Mouse (Mus musculus) liver, postnatal 0 days (tissue): ENCODE data around the gene Slc38a3. TPM values are rescaled to one million over a fixed set of nuclear protein-coding genes. Genes with fewer than 3 reads are reported as not detected.
A peak's percentile ranks its signal among the peaks of the same experiment; 100 is the strongest.
"Not testable (repeated sequence)": the region's sequence is repeated elsewhere in the genome, so short reads cannot be mapped to it uniquely, and the experiment has no call there.

Experiments used
- ATAC-seq: fragments of 200-750 bp; cut with Nextera tagmentation; 2 replicates; pipeline ENCODE4 v1.8.0; 2017; ENCODE audit warnings: mild to moderate bottlenecking, moderate library complexity
- DNase-seq: peaks from one replicate; pipeline ENCODE4 v3.0.0-alpha.2; 2016
- H3K27ac ChIP-seq: fragments of 300-500 bp; sonication (generic); 2 replicates; pipeline ENCODE4 v1.5.1; 2014; ENCODE audit warnings: antibody characterized with exemption, moderate library complexity, mild to moderate bottlenecking, low read depth
- H3K27me3 ChIP-seq: fragments of 300-500 bp; sonication (generic); 2 replicates; pipeline ENCODE4 v1.6.1; 2014; ENCODE audit warnings: low read length, control low read depth, mixed read lengths; ENCODE audit not compliant: insufficient read depth
- H3K36me3 ChIP-seq: fragments of 300-500 bp; sonication (generic); replicated peaks from 2 replicates; pipeline ENCODE4 v1.6.1; 2014; ENCODE audit warnings: mild to moderate bottlenecking, control low read depth, low read length, moderate library complexity, mixed read lengths; ENCODE audit not compliant: insufficient read depth
- H3K4me1 ChIP-seq: fragments of 300-500 bp; sonication (generic); 2 replicates; pipeline ENCODE4 v1.6.1; 2014; ENCODE audit warnings: antibody characterized with exemption, mild to moderate bottlenecking, control low read depth; ENCODE audit not compliant: insufficient read depth
- H3K4me2 ChIP-seq: fragments of 300-500 bp; sonication (generic); 2 replicates; pipeline ENCODE4 v1.6.1; 2014; ENCODE audit warnings: low read depth, mild to moderate bottlenecking, low read length, moderate library complexity, mixed read lengths
- H3K4me3 ChIP-seq: fragments of 300-500 bp; sonication (generic); 2 replicates; pipeline ENCODE4 v1.5.1; 2014; ENCODE audit warnings: low read depth, low read length
- H3K9ac ChIP-seq: fragments of 300-500 bp; sonication (generic); replicated peaks from 2 replicates; pipeline ENCODE4 v1.6.1; 2014; ENCODE audit warnings: mild to moderate bottlenecking, moderate library complexity
- H3K9me3 ChIP-seq: fragments of 300-500 bp; sonication (generic); 2 replicates; pipeline ENCODE4 v1.6.1; 2016; ENCODE audit warnings: mild to moderate bottlenecking, control low read depth, low read length, mixed read lengths
- CTCF ChIP-seq: sonication (generic); IDR thresholded peaks from 2 replicates; pipeline ENCODE4 v1.5.1; 2016; ENCODE audit warnings: antibody characterized with exemption, low read depth
- EP300 ChIP-seq: IDR thresholded peaks from 2 replicates; pipeline ENCODE4 v1.6.1; 2016; ENCODE audit warnings: antibody characterized with exemption, low read depth, mild to moderate bottlenecking
- whole genome bisulfite sequencing: fragments of 180-500 bp; shearing (Covaris S2); extraction: QIAGEN DNeasy Blood & Tissue Kit; methylation state at CpG from one replicate; pipeline ENCODE4 v1.1.7; 2014; ENCODE audit not compliant: insufficient replicate concordance; 5-methylcytosine and 5-hydroxymethylcytosine counted together
- polyA plus RNA-seq: library from polyadenylated mRNA; unstranded; fragments of >200 nt; fragmentation: Nextera tagmentation; extraction: Ambion mirVana; gene quantifications from 2 replicates; pipeline ENCODE4 v1.2.1, GENCODE M21; 2015

Slc38a3 gene
- polyA plus RNA-seq, 1 experiment from 2014 or later = 147 TPM

DNA sequence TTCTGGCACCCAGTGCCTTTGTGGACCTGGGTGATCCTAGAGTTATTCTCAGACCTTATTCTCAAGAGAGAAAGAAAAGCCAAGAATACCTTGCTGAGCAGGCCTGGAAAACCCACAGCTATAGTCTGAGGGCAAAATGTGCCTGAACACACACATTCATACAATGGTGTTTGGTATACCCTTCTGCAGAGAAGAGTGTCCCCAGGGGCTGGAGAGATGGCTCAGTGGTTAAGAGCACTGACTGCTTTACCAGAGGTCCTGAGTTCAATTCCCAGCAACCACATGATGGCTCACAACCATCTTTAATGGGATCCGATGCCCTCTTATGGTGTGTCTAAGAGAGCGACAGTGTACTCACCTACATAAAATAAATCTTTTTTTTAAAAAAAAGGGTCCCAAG lies 9.5 kb upstream of the Slc38a3 start:
- TF ChIP-seq EP300 (no peak), CTCF (no peak)
- H3K9me3 ChIP-seq = no peaks in the 10 kb centered on the region
- WGBS = 86% methylated on average over 2 of the region's 2 CpGs

DNA sequence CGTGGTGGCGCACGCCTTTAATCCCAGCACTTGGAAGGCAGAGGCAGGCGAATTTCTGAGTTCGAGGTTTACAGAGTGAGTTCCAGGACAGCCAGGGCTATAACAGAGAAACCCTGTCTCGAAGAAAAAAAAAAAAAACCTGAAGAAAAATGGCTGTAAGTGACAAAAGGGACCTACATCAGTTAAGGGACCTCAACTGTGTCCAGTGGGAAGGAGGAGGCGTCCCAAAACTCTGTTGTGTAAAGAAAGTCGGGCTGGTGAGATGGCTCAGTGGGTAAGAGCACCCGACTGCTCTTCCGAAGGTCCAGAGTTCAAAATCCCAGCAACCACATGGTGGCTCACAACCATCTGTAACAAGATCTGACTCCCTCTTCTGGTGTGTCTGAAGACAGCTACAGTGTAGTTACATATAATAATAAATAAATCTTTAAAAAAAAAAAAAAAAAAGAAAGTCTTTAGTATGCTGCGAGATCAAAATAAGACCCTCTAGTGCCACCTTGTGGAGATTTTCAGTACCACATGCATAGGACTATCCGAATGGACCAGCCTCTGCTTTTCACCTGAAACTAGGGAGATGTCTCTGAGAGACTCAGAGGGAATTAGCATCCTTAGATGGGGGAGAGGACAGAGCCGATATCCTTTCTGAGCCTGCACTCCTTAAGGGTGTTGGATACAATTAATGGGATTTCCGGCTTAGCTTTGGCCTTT lies 8.6 kb upstream of the Slc38a3 start:
- TF ChIP-seq CTCF = peak; percentile 76
- not testable (repeated sequence) for H3K4me3 ChIP-seq, H3K36me3 ChIP-seq, H3K9ac ChIP-seq, ATAC-seq, H3K9me3 ChIP-seq, H3K27ac ChIP-seq
- peak; percentile 80 for DNase-seq
- Histone ChIP-seq H3K4me1 (peaks cover 13% of the 10 kb centered on the region), H3K4me2 (0 out of 2 replicates have a peak overlapping the region, but pooled peaks have one; percentile 26), H3K27me3 (peaks cover 31% of the 10 kb centered on the region)
- whole genome bisulfite sequencing = 35% methylated on average over 14 of the region's 14 CpGs

More for the DNA sequence above, 9.5 kb upstream of the Slc38a3 start:
- Histone ChIP-seq H3K36me3 (no peaks in the 10 kb centered on the region), H3K4me3 (no peak overlapping the region), H3K4me1 (peaks cover 13% of the 10 kb centered on the region), H3K27me3 (peaks cover 31% of the 10 kb centered on the region), H3K4me2 (no peak overlapping the region), H3K9ac (no peak overlapping the region), H3K27ac (no peak overlapping the region)
- ATAC-seq = no peak
- no peak for DNase-seq

DNA sequence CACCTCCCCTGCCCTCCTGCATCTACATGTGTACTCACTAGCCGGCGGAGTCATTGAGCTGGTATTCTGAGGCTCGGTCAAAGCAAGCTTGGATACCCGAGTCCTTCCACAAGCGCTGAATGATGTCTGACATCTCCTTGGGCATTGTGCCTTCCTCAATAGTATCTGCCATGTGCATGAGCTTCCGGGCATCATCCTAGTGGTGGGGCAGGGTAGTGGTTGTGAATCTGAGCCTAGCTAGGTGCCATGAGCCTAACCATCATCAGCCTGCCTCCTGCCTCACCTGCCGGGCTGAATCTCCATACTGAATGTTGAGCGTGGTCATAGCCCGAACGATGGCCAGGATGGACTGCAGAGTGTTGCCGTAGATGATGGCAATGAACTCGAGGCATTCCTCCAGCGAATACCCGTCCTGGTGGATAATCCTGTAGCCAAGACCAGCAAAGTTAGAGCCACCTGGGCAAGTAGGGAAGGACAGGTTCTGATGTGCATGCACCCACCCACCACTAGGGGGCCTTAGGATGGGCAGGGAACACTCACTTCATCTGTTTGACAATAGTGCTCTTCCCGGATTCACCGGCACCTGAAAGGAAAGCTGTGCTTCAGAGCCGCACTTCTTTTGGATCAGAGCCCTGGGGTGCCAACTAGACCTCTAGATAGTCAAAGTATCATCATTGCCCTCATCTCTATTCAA lies 7.9 kb upstream of the Slc38a3 start:
- Histone ChIP-seq H3K9me3 (no peaks in the 10 kb centered on the region), H3K9ac (peak overlapping the region; percentile 58), H3K36me3 (no peaks in the 10 kb centered on the region), H3K27ac (no peak overlapping the region), H3K27me3 (peaks cover 31% of the 10 kb centered on the region), H3K4me2 (peak overlapping the region; percentile 64), H3K4me3 (peak overlapping the region; percentile 38), H3K4me1 (peaks cover 13% of the 10 kb centered on the region)
- no peak for ATAC-seq
- peak; percentile 72 for DNase-seq
- TF ChIP-seq EP300 (no peak), CTCF (peak; percentile 88)
- 17% methylated on average over 17 of the region's 17 CpGs for WGBS

DNA sequence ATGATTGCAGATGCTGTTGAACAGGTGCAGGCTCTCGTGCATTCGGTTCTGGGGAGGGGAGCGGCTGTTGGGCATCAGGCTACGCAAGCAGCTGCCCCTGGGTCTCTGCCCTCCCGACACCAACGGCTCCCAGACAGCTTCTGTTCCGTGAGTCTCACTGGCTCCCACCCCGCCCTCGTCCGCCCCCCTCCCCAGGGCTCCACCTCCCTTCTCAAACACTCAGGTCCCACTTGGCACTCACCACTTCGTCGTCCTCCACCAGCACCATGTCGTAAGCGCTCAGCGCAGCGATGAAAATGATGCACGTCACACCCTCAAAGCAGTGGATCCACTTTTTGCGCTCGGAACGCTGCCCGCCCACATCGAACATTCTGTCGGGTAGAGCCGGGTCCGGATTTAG lies 7.0 kb upstream of the Slc38a3 start:
- Histone ChIP-seq H3K9ac (peak overlapping the region; percentile 58), H3K27me3 (peaks cover 31% of the 10 kb centered on the region), H3K4me2 (peak overlapping the region; percentile 64), H3K9me3 (no peaks in the 10 kb centered on the region), H3K4me1 (peaks cover 13% of the 10 kb centered on the region), H3K4me3 (peak overlapping the region; percentile 38), H3K36me3 (no peaks in the 10 kb centered on the region), H3K27ac (peak overlapping the region; percentile 94)
- WGBS = 1% methylated on average over 24 of the region's 25 CpGs
- no peak for TF ChIP-seq EP300
- TF ChIP-seq CTCF = no peak
- ATAC-seq (peak; percentile 33), DNase-seq (peak; percentile 72)

DNA sequence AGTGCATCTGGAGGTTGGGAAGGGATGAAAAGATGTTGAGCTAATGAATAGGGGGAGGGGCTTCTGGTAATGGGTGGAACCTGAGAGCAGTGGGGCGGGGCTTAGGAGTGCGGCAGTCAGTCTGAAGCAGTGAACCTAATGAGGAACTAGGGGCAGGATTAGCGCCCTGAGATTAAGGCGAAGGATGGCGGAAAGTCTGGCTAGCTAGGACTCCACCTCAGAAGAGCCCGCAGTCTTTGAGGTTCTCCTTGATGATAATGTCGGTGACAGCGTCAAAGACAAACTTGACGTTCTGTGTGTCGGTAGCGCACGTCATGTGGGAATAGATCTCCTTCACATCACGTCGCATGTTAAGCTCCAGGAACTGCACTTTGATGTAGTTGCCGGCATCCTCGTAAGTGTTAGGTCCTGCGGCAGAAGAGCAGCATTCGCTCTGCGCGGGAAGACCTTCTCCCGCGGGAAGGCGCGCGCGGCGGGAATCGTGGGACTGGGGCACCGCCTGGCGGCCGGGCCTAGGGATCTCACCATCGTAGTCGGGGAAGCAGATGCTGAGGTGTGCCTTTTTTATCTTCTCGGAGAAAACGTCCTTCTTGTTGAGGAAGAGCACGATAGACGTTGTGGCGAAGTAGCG lies 6.5 kb upstream of the Slc38a3 start:
- peak overlapping the region; percentile 58 for H3K9ac ChIP-seq
- no peaks in the 10 kb centered on the region for H3K36me3 ChIP-seq
- TF ChIP-seq EP300 (no peak), CTCF (peak; percentile 78)
- no peaks in the 10 kb centered on the region for H3K9me3 ChIP-seq
- H3K4me3 ChIP-seq = peak overlapping the region; percentile 38
- H3K4me2 ChIP-seq = peak overlapping the region; percentile 64
- H3K4me1 ChIP-seq = peaks cover 13% of the 10 kb centered on the region
- DNase-seq (peak; percentile 76), ATAC-seq (peak; percentile 41)
- WGBS = 1% methylated on average over 39 of the region's 39 CpGs
- peak overlapping the region; percentile 94 for H3K27ac ChIP-seq
- H3K27me3 ChIP-seq = peaks cover 31% of the 10 kb centered on the region

DNA sequence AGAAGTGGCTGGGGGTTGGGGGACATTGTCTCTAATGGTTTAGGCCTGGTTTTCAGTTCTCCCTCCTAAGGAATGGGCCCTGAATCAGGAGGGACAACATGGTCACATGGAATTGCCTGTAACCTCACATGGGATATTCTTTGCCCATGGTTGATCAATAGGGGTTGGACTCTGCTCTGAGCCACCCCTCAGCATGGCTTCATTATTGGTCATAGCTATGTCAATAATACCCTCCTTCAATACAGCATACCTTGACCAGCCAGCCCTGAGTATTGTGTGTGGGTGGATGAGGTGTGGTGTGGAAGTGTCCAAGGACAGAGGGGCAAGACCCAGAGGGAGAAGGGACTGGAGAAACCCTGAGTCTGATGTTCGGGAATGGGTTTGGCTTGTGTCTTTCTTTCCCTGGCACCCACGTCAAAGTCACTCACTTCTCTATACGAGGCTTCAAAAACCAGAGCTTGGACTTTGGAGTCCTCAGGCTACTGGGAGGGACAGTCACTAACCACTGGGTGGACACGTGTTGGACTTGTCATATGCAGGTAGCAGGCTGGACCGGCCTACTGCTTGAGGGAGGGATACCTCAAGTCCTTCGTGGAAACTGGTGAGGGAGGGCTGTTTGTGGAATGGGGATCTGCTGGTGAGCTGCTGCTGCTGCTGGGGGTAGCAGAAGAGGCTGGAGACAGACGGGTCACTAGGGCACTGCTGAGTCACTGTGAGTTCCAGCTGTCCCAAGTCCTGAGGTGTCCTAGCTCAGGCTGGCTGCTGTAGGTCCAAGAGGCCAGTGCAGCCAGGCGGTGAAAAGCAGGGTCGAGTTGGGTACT lies 5.5 kb upstream of the Slc38a3 start:
- TF ChIP-seq EP300 = peak; percentile 92
- TF ChIP-seq CTCF = no peak
- H3K27me3 ChIP-seq = peaks cover 31% of the 10 kb centered on the region
- peak overlapping the region; percentile 64; the same call in 1 of the 2 replicates for H3K4me2 ChIP-seq
- peaks cover 13% of the 10 kb centered on the region for H3K4me1 ChIP-seq
- no peaks in the 10 kb centered on the region for H3K9me3 ChIP-seq
- peak overlapping the region; percentile 94 for H3K27ac ChIP-seq
- no peaks in the 10 kb centered on the region for H3K36me3 ChIP-seq
- peak; percentile 54 for DNase-seq
- 51% methylated on average over 9 of the region's 9 CpGs for WGBS
- no peak overlapping the region for H3K4me3 ChIP-seq
- peak overlapping the region; percentile 50 for H3K9ac ChIP-seq
- peak; percentile 91 for ATAC-seq
